Mouse (Mus musculus) heart, postnatal 14 days (tissue): Measurements from ENCODE around the gene Ghrl. TPM values are rescaled to one million over a fixed set of nuclear protein-coding genes. Genes with fewer than 3 reads are reported as not detected.
A peak's percentile ranks its signal among the peaks of the same experiment; 100 is the strongest.
"Not testable (repeated sequence)": the region's sequence is repeated elsewhere in the genome, so short reads cannot be mapped to it uniquely, and the experiment has no call there.

ENCODE experiments used
- DNase-seq, 2 experiments: peaks; one replicate each; pipeline ENCODE4 v3.0.0; 2021 to 2022
- intact Hi-C: fragments of 180-260 bp; cut with DNase I; formaldehyde crosslinking; loops from one replicate; pipeline ENCODE4 v1.15.1; 2025
- long read RNA-seq, 2 experiments: library from polyadenylated mRNA; stranded (forward); transcript quantifications; one replicate each; pipeline ENCODE4 v2.0.0; 2021
- total RNA-seq, 2 experiments: library from RNA; stranded (reverse); gene quantifications; 2 replicates each; pipeline ENCODE4 v1.2.3; 2021

Gene Ghrl
- total RNA-seq: under 1 TPM in 1 of 2 experiments, not detected in 1; 0.53 TPM
- long read RNA-seq, experiment 1: 0 reads
- long read RNA-seq, experiment 2: 0 reads

DNA sequence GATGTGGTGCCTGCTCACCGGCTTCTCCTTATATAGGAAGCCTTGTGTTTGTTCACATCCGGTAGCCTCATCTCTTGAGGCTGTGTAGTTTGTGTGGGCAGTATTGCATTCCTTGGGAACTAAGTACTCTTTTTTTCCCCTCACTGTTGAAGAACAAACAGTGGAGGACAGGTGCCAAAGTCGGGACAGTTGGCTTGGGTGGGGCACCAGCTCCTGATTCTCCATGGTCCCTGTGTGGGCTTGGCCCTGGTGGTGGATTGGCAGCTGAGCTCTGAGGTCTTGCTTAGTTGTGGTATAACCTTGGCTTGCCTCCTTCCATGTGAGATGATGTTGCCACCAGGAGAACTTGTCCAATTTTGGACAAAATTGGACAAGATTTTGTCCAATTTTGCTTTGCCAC, at the start of gene Ghrl:
Ghrl (minus strand) TSS at position 3 of the 400 bp plus-strand sequence.
- DNase-seq: no peak
- intact Hi-C loops: no loop called here

DNA sequence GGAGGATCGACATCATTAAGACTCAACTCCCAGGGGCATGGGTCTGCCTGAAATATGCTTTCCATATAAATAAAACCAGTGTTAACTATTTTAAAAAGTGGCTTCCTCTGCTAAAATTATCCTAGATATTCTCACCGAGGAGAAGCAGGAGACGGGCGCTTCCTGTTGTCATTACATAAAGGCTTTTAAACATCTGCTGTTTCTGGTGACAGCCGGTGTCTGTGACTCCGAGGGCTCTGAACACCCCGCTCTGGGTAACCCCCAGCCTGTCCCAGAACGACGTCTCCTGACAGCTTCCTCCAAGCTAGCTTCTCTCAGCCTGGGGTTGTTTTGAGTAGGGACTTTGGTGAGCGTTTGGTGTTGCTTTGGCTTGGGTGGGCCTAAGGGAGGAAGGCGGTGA, 49.1 kb upstream of the Ghrl start:
- no peak for DNase-seq
- intact Hi-C loops: loop anchor here (5.0 kb wide), 1 partner anchor 483 kb away; no protein-coding TSS in a partner anchor

DNA sequence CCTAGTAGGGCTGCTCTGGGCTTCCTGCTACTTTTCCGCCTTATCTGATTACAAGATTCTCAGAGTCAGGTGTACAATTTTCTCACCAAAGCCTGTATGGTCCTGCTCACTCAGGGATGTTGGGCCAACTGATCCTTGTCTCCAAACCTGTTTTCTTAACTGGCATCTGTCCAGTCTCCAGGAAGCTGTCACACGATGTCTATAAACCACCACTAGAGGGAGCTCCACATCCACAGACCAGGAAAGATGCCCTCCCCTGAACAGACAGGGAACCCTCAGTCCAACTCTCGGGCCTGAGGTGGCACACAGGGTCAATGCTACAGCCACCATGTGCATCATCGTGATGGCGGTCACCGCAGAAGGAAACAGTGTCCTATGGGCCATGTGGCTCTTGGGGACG, 42.0 kb upstream of the Ghrl start:
- DNase-seq: peak; percentile 49 to 67

DNA sequence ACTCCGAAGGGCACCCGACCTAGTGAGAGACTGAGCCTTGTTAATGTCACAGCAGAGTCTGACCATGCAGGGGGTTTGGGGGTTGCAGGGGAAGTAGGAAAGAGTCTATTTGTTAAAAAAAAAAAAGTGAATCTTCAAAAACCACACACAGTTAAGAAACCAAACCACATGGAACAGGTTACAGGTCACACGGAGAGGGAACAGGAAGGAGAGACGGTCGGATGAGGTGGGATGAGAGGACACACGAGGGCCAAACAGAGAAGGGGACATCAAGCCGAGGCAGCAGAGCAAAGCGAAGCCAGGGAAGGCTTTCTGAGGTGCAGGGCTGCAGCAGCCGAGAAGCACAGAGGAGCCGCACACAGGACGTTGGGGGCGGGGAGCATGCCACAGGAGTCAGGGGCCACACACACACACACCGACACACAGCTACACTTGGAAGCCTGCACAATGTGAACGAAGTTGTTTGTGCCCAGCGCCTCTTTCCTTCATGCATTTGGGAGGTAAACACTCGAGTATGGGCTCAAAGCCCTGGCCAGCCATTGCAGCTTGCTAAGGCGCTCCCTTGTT, 29.5 kb upstream of the Ghrl start:
- intact Hi-C loops: no loop called here
- DNase-seq: no peak

More for the DNA sequence above, 42.0 kb upstream of the Ghrl start:
- intact Hi-C loops: loop anchor here (1.0 to 5.0 kb wide), 2 partner anchors 146 to 310 kb away; no protein-coding TSS in a partner anchor

DNA sequence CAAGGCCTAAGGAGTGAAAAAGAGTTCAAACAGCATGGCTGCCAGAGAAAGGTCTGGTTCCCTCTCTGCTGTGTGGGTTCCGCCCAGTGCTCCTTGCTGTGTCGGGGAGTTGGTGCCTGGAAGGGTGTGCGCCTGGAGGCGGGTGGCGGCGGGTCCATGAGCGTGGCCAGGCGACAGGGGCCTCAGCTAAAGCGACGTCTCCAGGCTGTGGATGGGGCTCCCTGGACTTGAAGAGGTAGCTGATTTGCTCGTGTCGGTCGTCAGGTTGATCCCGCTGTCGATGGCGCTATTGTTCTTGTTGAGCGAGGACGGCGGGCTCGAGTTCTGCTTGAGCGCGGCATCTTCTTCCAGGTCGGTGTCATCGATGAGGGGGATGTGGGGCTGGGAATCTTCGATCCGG, 28.7 kb upstream of the Ghrl start:
- DNase-seq: no peak
- intact Hi-C loops: no loop called here

DNA sequence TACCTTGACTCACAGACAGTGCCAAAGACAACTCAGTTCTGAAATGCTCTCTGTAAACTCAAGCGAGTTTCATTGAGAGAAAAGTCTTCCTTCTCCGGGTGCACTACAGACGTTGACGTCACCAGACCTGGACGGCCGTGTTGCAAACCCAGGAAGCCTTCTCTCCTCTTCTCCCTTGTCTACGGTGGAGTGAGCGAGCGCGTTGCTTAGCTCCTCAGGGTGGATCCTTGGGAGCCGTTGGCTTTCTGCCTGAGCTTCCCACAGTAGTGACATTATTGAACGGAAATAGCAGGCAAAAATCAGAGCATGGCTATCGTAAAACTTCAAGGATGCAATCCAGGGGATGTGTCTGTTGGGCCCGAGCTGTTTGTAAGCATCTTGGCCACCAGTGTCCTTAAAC, 27.6 kb upstream of the Ghrl start:
- intact Hi-C loops: no loop called here
- no peak for DNase-seq

DNA sequence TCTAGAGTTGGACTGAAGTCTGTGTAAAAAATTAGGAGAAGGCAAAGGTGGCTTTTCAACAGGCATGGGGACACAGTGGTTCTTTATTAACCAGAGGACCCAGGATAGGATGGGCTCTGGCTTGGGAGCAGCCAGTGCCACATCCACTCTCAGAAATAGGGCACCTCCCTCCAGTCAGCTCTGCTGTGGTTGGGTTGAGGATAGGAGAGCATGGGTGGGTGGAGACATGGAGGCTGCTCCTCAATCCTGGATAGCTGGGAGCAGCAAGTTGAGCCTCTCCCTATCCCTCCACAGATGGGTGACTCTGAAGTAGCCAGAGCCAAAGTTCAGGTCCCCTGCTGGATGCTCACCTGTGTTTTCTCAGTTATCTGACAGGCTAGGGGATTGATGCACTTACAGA, 25.4 kb upstream of the Ghrl start:
- no peak for DNase-seq
- intact Hi-C loops: no loop called here

DNA sequence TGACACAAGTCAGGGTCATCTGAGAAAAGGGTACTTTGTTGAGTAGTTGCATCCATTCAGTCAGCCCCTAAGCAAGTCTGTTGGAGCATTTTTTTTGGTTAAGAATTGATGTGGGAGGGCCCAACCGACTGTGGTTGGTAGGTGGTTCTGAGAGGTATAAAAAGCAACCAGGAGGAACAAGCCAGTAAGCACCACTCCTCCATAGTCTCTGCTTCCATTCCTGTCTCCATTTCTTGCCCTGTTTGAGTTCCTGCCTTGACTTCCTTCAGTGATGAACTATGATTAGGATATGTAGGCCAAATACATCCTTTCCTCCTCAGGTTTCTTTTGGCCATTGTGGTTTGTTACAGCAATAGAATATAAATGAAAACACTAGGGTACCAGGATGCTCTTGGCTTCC, 23.4 kb upstream of the Ghrl start:
- no peak for DNase-seq
- intact Hi-C loops: no loop called here

DNA sequence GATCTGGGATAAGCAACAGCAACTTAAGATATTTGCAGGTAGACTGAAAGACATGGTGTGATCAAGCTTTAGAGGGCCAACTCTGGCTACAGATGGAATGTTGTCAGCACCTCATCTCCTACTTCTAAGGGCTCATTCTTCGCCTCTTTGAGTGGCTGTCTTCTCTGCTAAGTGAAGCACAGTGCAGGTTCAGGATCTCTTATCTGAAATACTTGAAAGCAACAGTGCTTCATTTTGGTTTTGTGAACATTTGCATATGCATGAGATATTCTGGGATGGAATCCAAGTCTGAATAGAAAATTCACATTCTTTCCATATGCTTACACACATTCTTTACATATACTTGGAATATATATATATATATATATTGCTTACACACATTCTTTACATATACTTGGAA, 22.6 kb upstream of the Ghrl start:
- no peak for DNase-seq
- intact Hi-C loops: no loop called here

DNA sequence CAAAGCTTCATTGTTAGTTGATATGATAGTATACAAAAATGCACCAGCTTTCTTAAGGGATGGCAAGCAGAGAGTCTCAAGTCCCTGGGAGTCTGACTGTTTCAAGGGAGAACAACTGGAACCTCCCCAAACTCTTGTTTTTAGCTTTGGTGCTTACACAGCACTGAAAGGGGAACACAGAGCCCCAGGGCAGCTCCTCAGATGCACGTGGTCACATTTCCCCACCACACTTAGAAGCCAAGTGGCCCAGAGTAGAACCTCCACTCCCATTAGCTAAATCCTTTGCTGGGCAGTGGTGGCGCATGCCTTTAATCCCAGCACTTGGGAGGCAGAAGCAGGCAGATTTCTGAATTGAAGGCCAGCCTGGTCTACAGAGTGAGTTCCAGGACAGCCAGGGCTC, 21.7 kb upstream of the Ghrl start:
- DNase-seq: no peak
- intact Hi-C loops: no loop called here

DNA sequence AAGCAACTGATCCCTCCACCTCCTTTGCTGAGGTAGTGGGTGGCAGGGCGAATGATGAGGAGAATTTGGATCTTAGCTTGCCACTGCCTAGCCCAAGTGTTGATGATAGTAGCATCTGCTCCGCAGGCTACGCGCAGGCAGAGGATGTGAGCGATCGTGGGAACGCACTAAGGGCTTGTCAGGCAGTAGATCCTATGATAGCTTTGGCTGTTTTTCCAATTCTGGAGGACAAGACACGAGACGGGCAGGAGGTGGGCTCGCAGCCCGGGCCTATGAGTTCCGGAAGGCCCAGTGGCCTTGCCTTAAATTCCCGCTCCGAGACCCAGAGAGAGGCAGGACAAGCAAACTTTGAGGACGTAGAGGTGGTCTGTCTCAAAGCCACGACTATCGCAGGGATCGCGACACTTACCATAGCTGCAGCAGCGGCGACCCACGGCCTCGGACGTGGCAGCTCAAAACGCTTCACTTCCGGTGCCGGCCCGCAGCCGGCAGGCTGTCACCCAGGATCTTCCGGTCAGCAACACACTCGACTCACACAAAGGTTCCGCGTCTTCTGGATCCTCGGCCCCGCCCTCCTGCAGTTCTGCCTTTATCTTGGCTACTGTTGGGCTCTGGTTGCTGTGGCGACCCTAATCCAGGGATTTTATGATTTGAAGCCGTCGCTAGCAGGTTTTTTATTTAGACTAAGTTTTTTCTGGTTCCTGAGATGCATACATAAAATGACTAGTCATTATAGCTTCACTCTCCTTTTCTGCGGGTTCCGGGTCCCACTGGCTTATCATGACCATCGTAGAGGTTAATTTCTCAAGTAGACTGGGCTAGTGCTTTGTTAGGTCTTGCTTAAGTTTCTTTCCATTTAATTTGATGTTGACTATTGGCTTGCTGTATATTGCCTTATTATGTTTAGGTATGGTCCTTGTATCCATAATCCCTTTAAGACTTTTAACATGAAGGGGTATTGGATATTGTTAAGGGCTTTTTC, 20.8 kb upstream of the Ghrl start, which contains the start of gene Sec13:
Sec13 (minus strand) TSS at position 508 of the 982 bp plus-strand sequence.
- DNase-seq: peak; percentile 86 to 93
- intact Hi-C loops: no loop called here

DNA sequence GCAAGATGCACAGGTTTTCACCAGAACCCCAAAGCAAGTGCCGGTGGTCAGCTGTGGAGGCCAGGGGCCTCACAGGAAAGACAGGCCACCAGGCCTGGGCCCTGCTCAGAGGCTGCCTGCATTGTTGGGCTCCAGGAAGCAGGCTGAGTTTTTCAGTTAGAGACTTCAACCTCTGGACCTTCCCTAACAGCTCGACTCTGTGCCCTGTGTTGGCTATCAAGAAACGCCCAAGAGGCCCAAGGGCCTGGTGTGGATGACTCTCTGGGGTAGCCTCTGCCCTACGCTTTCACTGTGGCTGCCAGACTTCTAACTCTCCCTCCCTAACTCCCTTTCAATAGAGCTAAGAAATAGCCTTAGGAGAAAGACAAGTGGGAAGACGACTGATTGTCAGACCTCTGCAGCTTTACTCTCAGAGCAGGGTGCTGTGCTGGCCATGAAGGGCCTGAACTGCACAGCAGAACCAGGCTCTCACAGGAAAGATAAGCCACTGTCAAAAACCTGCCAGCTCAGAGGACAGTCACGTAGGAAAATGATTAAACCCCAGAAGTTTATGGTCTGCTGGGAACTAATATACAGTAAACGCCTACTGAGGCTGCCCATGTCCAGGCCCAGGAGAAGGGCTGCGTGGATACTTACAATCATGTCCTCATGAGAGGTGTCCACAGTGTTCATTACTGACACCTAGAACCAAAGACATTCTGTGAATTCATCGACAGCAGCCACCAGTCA, 17.8 kb upstream of the Ghrl start:
- intact Hi-C loops: no loop called here
- no peak for DNase-seq

DNA sequence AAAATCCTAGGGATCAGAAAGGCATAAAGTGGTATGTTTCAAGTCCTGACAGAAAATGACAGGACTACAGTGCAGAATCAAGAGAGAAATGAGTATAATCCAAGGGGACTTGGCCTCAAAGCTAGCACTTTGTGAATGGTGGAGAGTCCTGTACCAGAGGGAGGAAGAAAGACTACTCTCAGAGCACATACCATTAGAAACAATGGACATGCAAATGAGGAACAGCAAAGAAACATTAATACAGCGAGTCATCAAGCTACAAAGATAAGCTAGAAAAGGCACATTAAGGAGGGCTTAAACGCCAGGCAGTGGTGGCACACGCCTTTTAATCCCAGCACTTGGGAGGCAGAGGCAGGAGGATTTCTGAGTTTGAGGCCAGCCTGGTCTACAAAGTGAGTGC, 11.6 kb upstream of the Ghrl start:
- DNase-seq: no peak
- intact Hi-C loops: no loop called here

DNA sequence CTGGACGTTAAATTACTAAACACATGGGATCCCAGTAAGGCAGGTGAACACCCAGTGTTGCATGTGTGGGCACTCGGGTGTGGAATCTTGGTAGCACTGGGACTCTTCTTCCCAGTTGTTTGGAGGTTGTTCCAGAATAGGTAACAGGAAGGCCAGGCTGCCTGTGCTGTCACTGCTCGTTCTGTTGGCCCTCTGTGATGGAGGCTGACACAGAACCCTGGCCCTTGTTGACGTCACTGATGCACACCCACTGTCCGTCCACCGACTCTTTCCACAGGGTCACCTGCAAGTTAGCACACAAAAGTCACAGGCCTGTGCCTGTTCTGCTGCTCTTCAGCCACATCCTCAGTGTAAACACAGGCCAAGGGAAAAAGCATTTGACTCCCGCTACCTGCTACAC, 8.5 kb upstream of the Ghrl start:
- intact Hi-C loops: no loop called here
- no peak for DNase-seq

DNA sequence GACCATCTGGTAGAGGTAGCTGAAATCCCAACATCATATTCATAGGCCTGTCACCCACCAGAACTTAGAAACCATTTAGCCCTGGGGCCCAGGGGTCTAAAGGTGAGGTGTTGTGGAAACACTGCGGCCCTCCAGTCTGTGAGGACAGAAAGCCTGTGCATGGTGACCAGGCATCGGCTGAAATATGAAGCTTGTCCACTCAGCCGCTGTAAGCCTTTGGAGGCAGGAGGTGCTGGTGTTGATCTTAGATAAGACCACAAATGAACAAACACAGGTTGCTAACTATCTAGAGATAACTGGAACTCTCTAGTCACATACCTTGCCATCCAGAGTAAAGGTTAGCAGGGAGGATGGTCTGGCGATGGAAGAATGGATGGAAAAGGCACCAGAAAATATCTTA, 1.4 kb upstream of the Ghrl start:
- intact Hi-C loops: no loop called here
- DNase-seq: no peak

DNA sequence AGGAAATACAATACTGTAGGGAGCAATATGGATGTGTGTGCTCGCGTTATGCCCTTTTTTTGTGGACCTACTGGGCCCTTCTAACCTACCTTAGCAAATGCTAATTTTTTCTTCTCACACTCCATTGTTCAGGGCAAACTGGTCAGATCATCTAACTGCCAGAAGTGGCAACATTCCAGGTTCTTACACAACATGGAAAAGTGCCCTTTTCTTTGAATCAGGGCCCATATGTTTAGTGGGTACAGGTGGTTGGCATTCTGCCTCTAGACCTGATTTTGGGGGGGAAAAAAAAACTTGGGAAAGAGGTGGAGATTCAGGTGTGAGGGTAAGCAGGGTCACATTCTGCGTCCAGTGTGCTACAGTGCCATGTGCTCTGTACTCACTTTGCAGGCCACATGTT, 2.1 kb downstream of the Ghrl start:
- intact Hi-C loops: no loop called here
- DNase-seq: no peak

DNA sequence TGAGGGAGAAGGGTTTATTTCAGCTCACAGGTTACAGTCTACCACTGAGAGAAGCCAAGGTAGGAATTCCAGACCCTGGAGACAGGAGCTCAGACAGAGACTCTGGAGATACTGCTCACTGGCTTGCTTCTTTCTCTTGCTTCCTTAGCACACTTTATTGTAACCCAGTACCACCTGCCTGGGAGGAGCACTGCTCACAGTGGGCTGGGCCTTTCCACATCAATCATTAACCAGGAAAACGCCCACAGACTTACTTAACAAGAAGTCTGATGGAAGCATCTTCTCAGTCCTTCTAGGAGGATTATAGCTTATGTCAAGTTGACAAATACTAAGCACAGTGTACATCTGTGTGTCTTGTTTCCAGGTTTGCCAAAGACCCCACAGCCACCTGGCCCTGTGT, 4.9 kb downstream of the Ghrl start:
- no peak for DNase-seq
- intact Hi-C loops: no loop called here

DNA sequence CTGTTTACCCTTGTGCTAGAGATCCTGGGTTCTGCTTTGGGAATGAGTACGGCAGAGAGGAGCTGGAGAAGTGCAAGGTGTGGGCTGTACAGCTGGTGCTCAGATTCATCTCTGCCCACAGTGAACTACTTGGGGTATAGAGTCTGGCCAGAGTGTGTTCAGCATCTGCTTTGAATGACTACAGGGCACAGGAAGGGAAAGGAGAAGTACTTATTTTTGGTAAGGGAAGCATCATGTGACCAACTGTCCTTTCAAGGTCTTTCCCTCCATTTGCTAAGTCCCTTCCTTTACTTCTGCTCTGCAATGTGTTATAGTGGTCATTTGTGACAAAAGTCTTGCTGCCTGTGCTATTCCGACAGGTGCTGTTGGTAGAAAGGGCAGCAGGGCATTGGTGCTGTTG, 5.4 kb downstream of the Ghrl start:
- DNase-seq: no peak
- intact Hi-C loops: no loop called here

DNA sequence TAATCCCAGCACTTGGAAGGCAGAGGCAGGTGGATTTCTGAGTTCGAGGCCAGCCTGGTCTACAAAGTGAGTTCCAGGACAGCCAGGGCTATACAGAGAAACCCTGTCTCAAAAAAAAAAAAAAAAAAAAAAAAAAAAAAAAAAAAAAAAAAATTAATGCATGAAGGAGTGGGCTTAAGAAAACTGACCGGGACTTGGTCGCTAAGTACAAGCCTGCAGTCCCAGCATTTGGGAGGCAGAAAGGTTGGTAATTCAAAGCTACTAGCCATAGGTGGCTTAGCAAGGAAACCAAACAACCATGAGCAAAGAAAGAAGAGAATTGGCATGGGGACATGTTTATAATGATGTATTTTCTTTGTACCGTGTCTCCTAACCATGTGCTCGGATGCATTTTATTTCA, 6.3 kb downstream of the Ghrl start:
- intact Hi-C loops, DNase-seq: not testable (repeated sequence)

DNA sequence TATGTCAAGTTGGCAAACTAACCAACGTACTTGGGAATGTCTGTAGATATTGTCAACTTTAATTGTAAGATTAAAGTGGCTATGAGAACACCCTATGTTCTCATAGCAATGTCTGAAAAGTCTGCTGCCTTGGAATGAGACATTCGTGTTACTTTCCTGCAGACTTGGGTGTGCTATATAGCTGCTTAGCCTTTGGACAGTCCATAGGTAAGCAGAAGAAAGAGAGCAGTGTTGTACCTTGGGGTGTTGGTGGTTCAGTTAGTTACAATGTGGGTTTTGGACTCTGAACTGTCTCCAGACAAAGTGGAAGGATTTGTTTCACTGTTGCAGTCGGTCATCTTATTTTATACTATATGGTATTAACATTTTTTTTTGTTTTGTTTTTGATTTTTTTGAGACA, 7.0 kb downstream of the Ghrl start:
- intact Hi-C loops: no loop called here
- DNase-seq: no peak
